Mouse (Mus musculus): ENCODE results near the gene Olfr222. TPM values are rescaled to one million over a fixed set of nuclear protein-coding genes. Genes with fewer than 3 reads are reported as not detected.

Olfr222 gene
- polyA plus RNA-seq, 1 experiment from 2014 or later: not detected

GRCm38 (mm10) chr11:59531562-59531961 is 44.5 kb downstream of the Olfr222 start:
- H3K27me3 ChIP-seq (ENCODE audit: control insufficient read depth, insufficient read depth, low read length): no peaks in the 10 kb centered on the region

GRCm38 (mm10) chr11:59530870-59531535 is 45.0 kb downstream of the Olfr222 start:
- Histone ChIP-seq H3K36me3 (ENCODE audit: control insufficient read depth, insufficient read depth, low read length) (no peaks in the 10 kb centered on the region), H3K9ac (ENCODE audit: low read length) (no peak overlapping the region), H3K27me3 (ENCODE audit: control insufficient read depth, insufficient read depth, low read length) (no peaks in the 10 kb centered on the region), H3K4me1 (ENCODE audit: control insufficient read depth, insufficient read depth, low read length) (no peaks in the 10 kb centered on the region), H3K4me2 (ENCODE audit: low read depth, low read length) (no peak overlapping the region), H3K27ac (ENCODE audit: low read length) (no peak overlapping the region), H3K9me3 (replicated peaks; ENCODE audit: control insufficient read depth, low read length) (no peaks in the 10 kb centered on the region), H3K4me3 (replicated peaks; ENCODE audit: low read length) (no peak overlapping the region)
- 52% methylated on average over 6 of the region's 6 CpGs for WGBS
- no peak for ATAC-seq (ENCODE audit: insufficient read depth, low FRiP score)

More at GRCm38 (mm10) chr11:59531562-59531961, 44.5 kb downstream of the Olfr222 start:
- Histone ChIP-seq H3K27ac (ENCODE audit: low read length) (no peak overlapping the region), H3K36me3 (ENCODE audit: control insufficient read depth, insufficient read depth, low read length) (no peaks in the 10 kb centered on the region), H3K9ac (ENCODE audit: low read length) (no peak overlapping the region), H3K9me3 (replicated peaks; ENCODE audit: control insufficient read depth, low read length) (no peaks in the 10 kb centered on the region), H3K4me2 (ENCODE audit: low read depth, low read length) (no peak overlapping the region), H3K4me1 (ENCODE audit: control insufficient read depth, insufficient read depth, low read length) (no peaks in the 10 kb centered on the region), H3K4me3 (replicated peaks; ENCODE audit: low read length) (no peak overlapping the region)
- 63% methylated on average over 5 of the region's 5 CpGs for WGBS
- no peak for ATAC-seq (ENCODE audit: insufficient read depth, low FRiP score)

GRCm38 (mm10) chr11:59530221-59530620 is 45.8 kb downstream of the Olfr222 start:
- ATAC-seq (ENCODE audit: insufficient read depth, low FRiP score): no peak
- 68% methylated on average over 5 of the region's 5 CpGs for WGBS
- H3K36me3 ChIP-seq (ENCODE audit: control insufficient read depth, insufficient read depth, low read length): no peaks in the 10 kb centered on the region
- no peak overlapping the region for H3K4me2 ChIP-seq (ENCODE audit: low read depth, low read length)
- no peak overlapping the region for H3K4me3 ChIP-seq (replicated peaks; ENCODE audit: low read length)
- H3K27ac ChIP-seq (ENCODE audit: low read length): no peak overlapping the region
- H3K9me3 ChIP-seq (replicated peaks; ENCODE audit: control insufficient read depth, low read length): no peaks in the 10 kb centered on the region
- no peaks in the 10 kb centered on the region for H3K4me1 ChIP-seq (ENCODE audit: control insufficient read depth, insufficient read depth, low read length)
- no peaks in the 10 kb centered on the region for H3K27me3 ChIP-seq (ENCODE audit: control insufficient read depth, insufficient read depth, low read length)
- H3K9ac ChIP-seq (ENCODE audit: low read length): no peak overlapping the region

DNA sequence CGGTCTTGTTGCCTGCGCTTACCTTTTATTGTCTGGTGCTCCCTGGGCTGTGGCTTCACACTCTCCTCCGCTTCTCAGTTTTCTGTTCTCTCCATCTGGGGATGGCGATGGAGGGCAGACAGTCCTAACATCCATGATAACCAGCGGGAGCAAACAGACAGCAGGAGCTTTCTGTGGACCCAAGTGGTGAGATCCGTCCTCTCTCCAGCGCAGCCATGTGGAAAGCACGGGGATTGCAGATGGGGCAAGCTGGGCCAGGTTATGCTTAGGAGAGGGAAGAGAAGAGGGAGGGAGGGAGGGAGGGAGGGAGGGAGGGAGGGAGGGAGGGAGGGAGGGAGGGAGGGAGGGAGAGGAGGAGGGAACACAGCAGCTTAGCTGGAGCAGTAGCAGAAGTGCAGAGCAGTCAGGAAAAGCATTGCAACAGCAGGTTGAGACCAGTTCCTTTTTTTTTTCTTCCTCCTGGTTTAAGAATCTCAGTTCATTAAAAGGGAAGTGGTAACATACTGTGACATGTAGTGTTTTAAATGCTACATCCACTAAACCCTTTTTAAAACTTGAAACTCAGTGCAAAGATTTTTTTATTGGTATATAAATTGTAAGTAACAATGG is 49.5 kb downstream of the Olfr222 start, which contains the start of gene Zkscan17:
Gene Zkscan17, minus strand, starts transcription at position 280 of the 609 bp plus-strand sequence.
- Histone ChIP-seq H3K27ac (ENCODE audit: low read length) (no peak within 1 kb of the TSS), H3K4me2 (ENCODE audit: low read depth, low read length) (no peak within 1 kb of the TSS), H3K4me1 (ENCODE audit: control insufficient read depth, insufficient read depth, low read length) (no peaks in the 10 kb centered on the region), H3K9me3 (replicated peaks; ENCODE audit: control insufficient read depth, low read length) (no peaks in the 10 kb centered on the region), H3K27me3 (ENCODE audit: control insufficient read depth, insufficient read depth, low read length) (no peaks in the 10 kb centered on the region), H3K36me3 (ENCODE audit: control insufficient read depth, insufficient read depth, low read length) (no peaks in the 10 kb centered on the region), H3K4me3 (replicated peaks; ENCODE audit: low read length) (no peak within 1 kb of the TSS), H3K9ac (ENCODE audit: low read length) (no peak within 1 kb of the TSS)
- ATAC-seq (ENCODE audit: insufficient read depth, low FRiP score): no peak
- 49% methylated on average over 8 of the region's 8 CpGs for WGBS

DNA sequence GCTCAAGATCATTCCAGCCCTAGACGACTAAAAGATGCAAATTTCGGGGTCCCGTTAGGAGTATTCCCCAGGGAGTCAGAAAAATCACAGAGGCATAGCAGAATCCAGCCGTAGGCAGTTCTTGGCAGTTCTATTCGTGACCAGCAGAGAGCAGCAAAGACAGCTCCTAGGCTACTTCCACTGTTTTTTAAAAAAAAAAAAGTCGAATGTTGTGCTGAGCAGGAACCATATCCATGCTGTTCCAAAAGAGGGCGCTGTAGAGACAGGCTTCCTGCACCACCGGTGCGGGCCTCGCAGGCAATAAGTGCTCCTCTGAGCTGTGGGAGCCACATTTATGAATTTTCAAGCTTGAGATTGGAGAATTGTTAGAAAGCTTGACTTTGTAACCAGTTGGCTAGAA is 50.8 kb downstream of the Olfr222 start:
- no peak overlapping the region for H3K4me3 ChIP-seq (replicated peaks; ENCODE audit: low read length)
- no peak overlapping the region for H3K9ac ChIP-seq (ENCODE audit: low read length)
- H3K9me3 ChIP-seq (replicated peaks; ENCODE audit: control insufficient read depth, low read length): no peaks in the 10 kb centered on the region
- H3K36me3 ChIP-seq (ENCODE audit: control insufficient read depth, insufficient read depth, low read length): no peaks in the 10 kb centered on the region
- H3K4me1 ChIP-seq (ENCODE audit: control insufficient read depth, insufficient read depth, low read length): no peaks in the 10 kb centered on the region
- H3K4me2 ChIP-seq (ENCODE audit: low read depth, low read length): no peak overlapping the region
- no peaks in the 10 kb centered on the region for H3K27me3 ChIP-seq (ENCODE audit: control insufficient read depth, insufficient read depth, low read length)
- H3K27ac ChIP-seq (ENCODE audit: low read length): no peak overlapping the region
- 0 out of 2 replicates have a peak, but pooled peaks have one; percentile 5 for ATAC-seq (ENCODE audit: insufficient read depth, low FRiP score)
- WGBS: 10% methylated on average over 10 of the region's 10 CpGs

GRCm38 (mm10) chr11:59524150-59524549 is 51.9 kb downstream of the Olfr222 start:
- Histone ChIP-seq H3K9ac (ENCODE audit: low read length) (no peak overlapping the region), H3K4me2 (ENCODE audit: low read depth, low read length) (no peak overlapping the region), H3K4me1 (ENCODE audit: control insufficient read depth, insufficient read depth, low read length) (no peaks in the 10 kb centered on the region), H3K9me3 (replicated peaks; ENCODE audit: control insufficient read depth, low read length) (no peaks in the 10 kb centered on the region), H3K4me3 (replicated peaks; ENCODE audit: low read length) (no peak overlapping the region), H3K27me3 (ENCODE audit: control insufficient read depth, insufficient read depth, low read length) (no peaks in the 10 kb centered on the region), H3K36me3 (ENCODE audit: control insufficient read depth, insufficient read depth, low read length) (no peaks in the 10 kb centered on the region), H3K27ac (ENCODE audit: low read length) (no peak overlapping the region)
- WGBS: 95% methylated on average over 2 of the region's 2 CpGs
- no peak for ATAC-seq (ENCODE audit: insufficient read depth, low FRiP score)

Other genes with a start within 250 kb of the Olfr222 start
- not detected in 2 replicates for gene Prss38, start 200.6 kb downstream of the Olfr222 start, polyA plus RNA-seq (2015; fragmentation: Nextera tagmentation; extraction: Ambion mirVana)
- gene Jmjd4, start 126.2 kb downstream of the Olfr222 start, polyA plus RNA-seq (2015; fragmentation: Nextera tagmentation; extraction: Ambion mirVana): 9.0 and 9.3 TPM in 2 replicates
- gene Snap47, start 125.0 kb downstream of the Olfr222 start, polyA plus RNA-seq (2015; fragmentation: Nextera tagmentation; extraction: Ambion mirVana): 99.0 and 101 TPM in 2 replicates
- 6.7 and 6.8 TPM in 2 replicates for gene Zfp867, start 103.8 kb downstream of the Olfr222 start, polyA plus RNA-seq (2015; fragmentation: Nextera tagmentation; extraction: Ambion mirVana)
- gene Zkscan17, start 49.5 kb downstream of the Olfr222 start, polyA plus RNA-seq (2015; fragmentation: Nextera tagmentation; extraction: Ambion mirVana): 16.4 and 18.2 TPM in 2 replicates
- 0.49 and 0.62 TPM in 2 replicates for gene Nlrp3, start 34.7 kb downstream of the Olfr222 start, polyA plus RNA-seq (2015; fragmentation: Nextera tagmentation; extraction: Ambion mirVana)
- gene Olfr223, start 17.1 kb upstream of the Olfr222 start, polyA plus RNA-seq (2015; fragmentation: Nextera tagmentation; extraction: Ambion mirVana): not detected in 2 replicates
- gene Mprip, start 85.1 kb upstream of the Olfr222 start, polyA plus RNA-seq (2015; fragmentation: Nextera tagmentation; extraction: Ambion mirVana): 45.6 and 46.7 TPM in 2 replicates
- gene Pld6, start 211.4 kb upstream of the Olfr222 start, polyA plus RNA-seq (2015; fragmentation: Nextera tagmentation; extraction: Ambion mirVana): 6.0 and 7.7 TPM in 2 replicates
- gene Flcn, start 233.8 kb upstream of the Olfr222 start, polyA plus RNA-seq (2015; fragmentation: Nextera tagmentation; extraction: Ambion mirVana): 34.1 and 35.6 TPM in 2 replicates